8 mouse cellular contexts compared by ENCODE assay signal in the genomic region with DNA sequence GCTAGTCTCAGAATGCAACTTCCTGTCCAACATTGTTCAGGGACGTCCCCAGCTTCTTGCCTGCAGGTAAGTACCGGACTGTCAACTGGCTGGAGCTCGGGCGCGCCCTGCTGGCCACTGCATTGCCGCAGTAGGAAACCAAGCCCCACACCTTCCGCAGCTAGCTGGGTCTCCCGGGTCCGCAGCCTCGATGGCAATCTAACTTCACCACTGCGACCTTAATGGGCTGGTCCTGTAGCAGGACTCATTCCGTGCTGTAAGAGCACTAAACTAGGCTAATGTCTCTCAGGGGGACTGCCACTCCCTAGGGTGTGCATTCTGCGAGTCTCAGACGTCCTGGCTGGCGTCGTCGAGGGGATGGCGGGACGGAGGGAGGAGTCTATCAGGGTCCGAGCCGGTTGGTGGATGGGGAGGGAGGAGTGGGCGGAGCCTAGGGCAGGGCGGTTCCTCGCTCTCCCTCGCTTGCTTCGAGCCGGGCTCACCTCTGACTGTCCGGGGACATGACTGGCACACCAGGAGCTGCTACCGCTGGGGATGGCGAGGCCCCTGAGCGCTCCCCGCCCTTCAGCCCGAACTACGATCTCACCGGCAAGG. TPM values are rescaled to one million over a fixed set of nuclear protein-coding genes. Genes with fewer than 3 reads are reported as not detected.
DNase-seq lines count a peak whose midpoint lies in the region; ATAC-seq lines count a peak whose summit lies in the region.

No protein-coding gene starts in this region.

- no peaks in the 10 kb centered on the region for H3K9me3 ChIP-seq in liver, embryonic 13.5 days (replicated peaks)
- 0 out of 2 replicates have a peak, but pooled peaks cover 4% of the 10 kb centered on the region for H3K9me3 ChIP-seq in stomach, embryonic 16.5 days (replicated peaks; ENCODE audit: control insufficient read depth, low read length)

- peaks cover 42% of the 10 kb centered on the region for H3K4me1 ChIP-seq in liver, embryonic 13.5 days (replicated peaks)
- H3K4me1 ChIP-seq in stomach, embryonic 16.5 days (ENCODE audit: control insufficient read depth, insufficient read depth, low read length): peaks cover 11% of the 10 kb centered on the region; the same call in 1 of the 2 replicates

- H3K4me2 ChIP-seq in liver, embryonic 13.5 days: peak overlapping the region; percentile 58
- peak overlapping the region; percentile 55 for H3K4me2 ChIP-seq in stomach, embryonic 16.5 days (ENCODE audit: low read depth, low read length)

- no peaks in the 10 kb centered on the region for H3K36me3 ChIP-seq in liver, embryonic 13.5 days
- no peaks in the 10 kb centered on the region for H3K36me3 ChIP-seq in stomach, embryonic 16.5 days (ENCODE audit: control insufficient read depth, insufficient read depth, low read length)

- peak; percentile 84 for ATAC-seq in liver, embryonic 13.5 days (ENCODE audit: low read depth)
- ATAC-seq in stomach, embryonic 16.5 days (ENCODE audit: insufficient read depth, low FRiP score): peak; percentile 86

- H3K27ac ChIP-seq in liver, embryonic 13.5 days: no peak overlapping the region
- H3K27ac ChIP-seq in stomach, embryonic 16.5 days (ENCODE audit: low read length): no peak overlapping the region

- peak; percentile 95 for DNase-seq in A20 (ENCODE audit: low read depth, low spot score)
- DNase-seq in adrenal gland, adult (ENCODE audit: inconsistent age in 2 of 2, low spot score in 1 of 2): peak; percentile 79 to 91
- DNase-seq in embryo, embryonic 10 days (ENCODE audit: low spot score): peak; percentile 88
- DNase-seq in heart, adult 18-20 months: peak; percentile 83
- peak; percentile 87 for DNase-seq in kidney, adult 18-20 months
- peak; percentile 79 for DNase-seq in liver, embryonic 13.5 days
- peak; percentile 95 for DNase-seq in naive thymus-derived CD4-positive, alpha-beta T cell, adult 2 months (ENCODE audit: low read depth)

- under 1% methylated on average over 35 of the region's 35 CpGs for WGBS in liver, embryonic 13.5 days (ENCODE audit: insufficient replicate concordance)
- under 1% methylated on average over 35 of the region's 35 CpGs for WGBS in stomach, embryonic 16.5 days

- H3K4me3 ChIP-seq in liver, embryonic 13.5 days (replicated peaks): peak overlapping the region; percentile 41
- H3K4me3 ChIP-seq in stomach, embryonic 16.5 days (replicated peaks; ENCODE audit: low read length): peak overlapping the region; percentile 43

- H3K9ac ChIP-seq in liver, embryonic 13.5 days: peak overlapping the region; percentile 39
- H3K9ac ChIP-seq in stomach, embryonic 16.5 days (ENCODE audit: low read length): peak overlapping the region; percentile 51

- peaks cover 37% of the 10 kb centered on the region for H3K27me3 ChIP-seq in liver, embryonic 13.5 days
- 0 out of 2 replicates have a peak, but pooled peaks cover 7% of the 10 kb centered on the region for H3K27me3 ChIP-seq in stomach, embryonic 16.5 days (ENCODE audit: control insufficient read depth, insufficient read depth, low read length)

RNA-seq across cellular contexts. Expression of gene Slc9a3r1, which starts 9.3 kb away (rescaled TPM):
- 1 to 10 TPM; 7.7 to 9.1 TPM for total RNA-seq in heart, adult 18-20 months (2021)
- 59.8 and 69.9 TPM in 2 replicates for polyA plus RNA-seq in liver, embryonic 13.5 days (2015; fragmentation: Nextera tagmentation; extraction: Ambion mirVana)
- polyA plus RNA-seq in stomach, embryonic 16.5 days (2015; fragmentation: Nextera tagmentation; extraction: Ambion mirVana): 136 and 138 TPM in 2 replicates

RNA-seq across cellular contexts. Expression of gene Cd300lf, which starts 20.0 kb away (rescaled TPM):
- total RNA-seq in heart, adult 18-20 months (2021): under 1 TPM in 1 of 2 experiments, not detected in 1; 0.36 TPM
- polyA plus RNA-seq in liver, embryonic 13.5 days (2015; fragmentation: Nextera tagmentation; extraction: Ambion mirVana): 0.97 TPM in 2 replicates
- 2.0 and 3.4 TPM in 2 replicates for polyA plus RNA-seq in stomach, embryonic 16.5 days (2015; fragmentation: Nextera tagmentation; extraction: Ambion mirVana)

RNA-seq across cellular contexts. Expression of gene Tmem104, which starts 33.5 kb away (rescaled TPM):
- total RNA-seq in heart, adult 18-20 months (2021): 10 to 100 TPM; 10.9 to 12.9 TPM
- 5.1 and 6.8 TPM in 2 replicates for polyA plus RNA-seq in liver, embryonic 13.5 days (2015; fragmentation: Nextera tagmentation; extraction: Ambion mirVana)
- 8.3 and 9.7 TPM in 2 replicates for polyA plus RNA-seq in stomach, embryonic 16.5 days (2015; fragmentation: Nextera tagmentation; extraction: Ambion mirVana)

RNA-seq across cellular contexts. Expression of gene Nat9, which starts 33.9 kb away (rescaled TPM):
- 10 to 100 TPM; 20.7 to 25.1 TPM for total RNA-seq in heart, adult 18-20 months (2021)
- polyA plus RNA-seq in liver, embryonic 13.5 days (2015; fragmentation: Nextera tagmentation; extraction: Ambion mirVana): 11.9 and 13.3 TPM in 2 replicates
- polyA plus RNA-seq in stomach, embryonic 16.5 days (2015; fragmentation: Nextera tagmentation; extraction: Ambion mirVana): 21.8 and 23.4 TPM in 2 replicates
